20 mouse cellular contexts compared by ENCODE assay signal in genomic region chr13:29652791-29653190, GRCm38 (mm10).
DNase-seq lines count a peak whose midpoint lies in the region; ATAC-seq and TF ChIP-seq lines count a peak whose summit lies in the region.
"Had no signal": no experiment of that assay in that cellular context is flagged by ENCODE, and none has a peak within 500 bp of the region (broad histone marks: within the 10 kb centered on the region; RNA-seq: fewer than 3 reads in every experiment).

No protein-coding gene starts in this region.

- WGBS in liver, postnatal 0 days (ENCODE audit: insufficient replicate concordance), result 77% methylated on average over 6 of the region's 6 CpGs
- whole genome bisulfite sequencing in liver, embryonic 11.5 days, result 80% methylated on average over 6 of the region's 6 CpGs
- WGBS in lung, embryonic 15.5 days, result 55% methylated on average over 6 of the region's 6 CpGs

- no peak for TF ChIP-seq CTCF in liver, postnatal 0 days (IDR thresholded peaks at IDR 0.05; ENCODE audit: low read depth)

- H3K4me1 ChIP-seq in liver, postnatal 0 days (ENCODE audit: insufficient read depth), result peaks cover 3% of the 10 kb centered on the region; the same call in 1 of the 2 replicates
- H3K4me1 ChIP-seq in liver, embryonic 11.5 days (replicated peaks; ENCODE audit: control insufficient read depth, insufficient read depth, low read length), result no peaks in the 10 kb centered on the region
- H3K4me1 ChIP-seq in lung, embryonic 15.5 days, result peaks cover 6% of the 10 kb centered on the region; the same call in 1 of the 2 replicates
- H3K4me1 ChIP-seq: forebrain, embryonic 12.5 days; hindbrain, embryonic 15.5 days had no signal

- TF ChIP-seq EP300 in liver, postnatal 0 days (IDR thresholded peaks at IDR 0.05; ENCODE audit: low read depth), result no peak

- no peak overlapping the region for H3K4me3 ChIP-seq in liver, postnatal 0 days (ENCODE audit: low read depth, low read length)
- H3K4me3 ChIP-seq in liver, embryonic 11.5 days (ENCODE audit: low read depth, low read length), result no peak overlapping the region
- no peak overlapping the region for H3K4me3 ChIP-seq in lung, embryonic 15.5 days
- H3K4me3 ChIP-seq: embryonic facial prominence, embryonic 13.5 days; erythroblast, embryonic 14.5 days; forebrain, embryonic 12.5 days; hindbrain, embryonic 15.5 days; limb, embryonic 12.5 days; midbrain, embryonic 13.5 days had no signal

- H3K36me3 ChIP-seq in liver, postnatal 0 days (replicated peaks; ENCODE audit: insufficient read depth, low read length), result no peaks in the 10 kb centered on the region
- H3K36me3 ChIP-seq in liver, embryonic 11.5 days (ENCODE audit: control insufficient read depth, insufficient read depth, low read length), result no peaks in the 10 kb centered on the region
- H3K36me3 ChIP-seq in lung, embryonic 15.5 days, result no peaks in the 10 kb centered on the region
- H3K36me3 ChIP-seq: embryonic facial prominence, embryonic 13.5 days; forebrain, embryonic 12.5 days; hindbrain, embryonic 15.5 days; limb, embryonic 12.5 days; midbrain, embryonic 13.5 days had no signal

- ATAC-seq in liver, postnatal 0 days, result peak; percentile 27; the same call in 1 of the 2 replicates
- ATAC-seq in liver, embryonic 11.5 days (replicated peaks; ENCODE audit: low FRiP score), result no peak
- peak; percentile 88; the same call in 1 of the 2 replicates for ATAC-seq in lung, embryonic 15.5 days (ENCODE audit: borderline replicate concordance, extremely low read depth, low FRiP score, low TSS enrichment)
- ATAC-seq: activated CD4-positive, CD25-positive, alpha-beta regulatory T cell, adult 4 months; midbrain, embryonic 13.5 days had no signal

- intact Hi-C loops in gastrocnemius, postnatal 14 days (cut with DNase I; ENCODE audit: low total_unique reads), result no loop called here

- 0 out of 2 replicates have a peak overlapping the region, but pooled peaks have one; percentile 26 for H3K27ac ChIP-seq in liver, postnatal 0 days (ENCODE audit: low read depth)
- H3K27ac ChIP-seq in liver, embryonic 11.5 days (ENCODE audit: low read depth, low read length), result no peak overlapping the region
- 0 out of 2 replicates have a peak overlapping the region, but pooled peaks have one; percentile 59 for H3K27ac ChIP-seq in lung, embryonic 15.5 days
- H3K27ac ChIP-seq: embryonic facial prominence, embryonic 13.5 days; forebrain, embryonic 12.5 days; hindbrain, embryonic 15.5 days; limb, embryonic 12.5 days; liver, embryonic 14.5 days; midbrain, embryonic 13.5 days had no signal

- H3K4me2 ChIP-seq in liver, postnatal 0 days (ENCODE audit: low read depth, low read length), result no peak overlapping the region
- no peak overlapping the region for H3K4me2 ChIP-seq in liver, embryonic 11.5 days
- H3K4me2 ChIP-seq in lung, embryonic 15.5 days, result no peak overlapping the region
- H3K4me2 ChIP-seq: embryonic facial prominence, embryonic 13.5 days; forebrain, embryonic 12.5 days; hindbrain, embryonic 15.5 days; limb, embryonic 12.5 days; midbrain, embryonic 13.5 days had no signal

- H3K9ac ChIP-seq in liver, postnatal 0 days (replicated peaks), result no peak overlapping the region
- H3K9ac ChIP-seq in liver, embryonic 11.5 days (ENCODE audit: low read depth, low read length), result no peak overlapping the region
- no peak overlapping the region for H3K9ac ChIP-seq in lung, embryonic 15.5 days
- H3K9ac ChIP-seq: embryonic facial prominence, embryonic 13.5 days; forebrain, embryonic 12.5 days; hindbrain, embryonic 15.5 days; limb, embryonic 12.5 days; liver, embryonic 14.5 days; midbrain, embryonic 13.5 days had no signal

- DNase-seq in gastrocnemius, postnatal 14 days, result peak; percentile 25
- DNase-seq in gastrocnemius, postnatal 4 days (ENCODE audit: low spot score in 2 of 2), result no peak
- DNase-seq in liver, postnatal 0 days, result no peak
- DNase-seq in liver, embryonic 11.5 days (ENCODE audit: low spot score), result no peak
- peak; percentile 39 for DNase-seq in lung, postnatal 25 days (ENCODE audit: low spot score)
- DNase-seq in frontal cortex, adult 2 months (ENCODE audit: extremely low spot score in 1 of 2, low spot score in 1 of 2), result no peak
- no peak for DNase-seq in cerebellum, postnatal 25 days
- DNase-seq: B cell, adult 2 months; cerebellum, adult 11-12 months; cerebellum, postnatal 10 days; right cerebral cortex, postnatal 14 days had no signal

- no peaks in the 10 kb centered on the region for H3K27me3 ChIP-seq in liver, postnatal 0 days (ENCODE audit: insufficient read depth, low read length)
- H3K27me3 ChIP-seq in liver, embryonic 11.5 days (replicated peaks; ENCODE audit: control insufficient read depth, insufficient read depth, low read length), result no peaks in the 10 kb centered on the region
- H3K27me3 ChIP-seq in lung, embryonic 15.5 days, result no peaks in the 10 kb centered on the region
- H3K27me3 ChIP-seq: embryonic facial prominence, embryonic 13.5 days; forebrain, embryonic 12.5 days; hindbrain, embryonic 15.5 days; limb, embryonic 12.5 days; midbrain, embryonic 13.5 days had no signal

- H3K9me3 ChIP-seq in liver, postnatal 0 days (ENCODE audit: low read length), result no peaks in the 10 kb centered on the region
- H3K9me3 ChIP-seq in liver, embryonic 11.5 days (ENCODE audit: control insufficient read depth, low read length), result no peaks in the 10 kb centered on the region
- no peaks in the 10 kb centered on the region for H3K9me3 ChIP-seq in lung, embryonic 15.5 days
- H3K9me3 ChIP-seq: embryonic facial prominence, embryonic 13.5 days; forebrain, embryonic 12.5 days; hindbrain, embryonic 15.5 days; limb, embryonic 12.5 days; midbrain, embryonic 13.5 days had no signal

Comparison
In these comparisons a context has a peak if more than half of its experiments do, and no peak if none do; other contexts are left out.
1. DNase-seq: peak in gastrocnemius, postnatal 14 days (single experiment) and lung, postnatal 25 days (single experiment); none in gastrocnemius, postnatal 4 days (0 of 2), liver, postnatal 0 days (single experiment), liver, embryonic 11.5 days (single experiment), frontal cortex, adult 2 months (0 of 2) and cerebellum, postnatal 25 days (0 of 2).